Mouse (Mus musculus): ENCODE results near the gene Edf1. TPM values are rescaled to one million over a fixed set of nuclear protein-coding genes. Genes with fewer than 3 reads are reported as not detected.

Gene Edf1
- total and polyA plus RNA-seq, 3 experiments: 188 to 215 (median 202) TPM

- peak; percentile 78 for TF ChIP-seq MEF2A (IDR thresholded peaks at IDR 0.05; ENCODE audit: borderline replicate concordance, low read depth, low read length)
Measured at GRCm38 (mm10) chr2:25607761-25608622, 50.3 kb downstream of the Edf1 start, which contains the start of gene Rabl6 (continued).

- H3K36me3 ChIP-seq (replicated peaks in 1 of 2; ENCODE audit: control insufficient read depth in 1 of 2, insufficient read depth in 1 of 2, low read length in 1 of 2): peaks cover 0 to 18% of the 10 kb centered on the region in 2 experiments
- H3K4me2 ChIP-seq (ENCODE audit: insufficient read depth, low read depth, poor library complexity, severe bottlenecking): peak overlapping the region; percentile 7; the same call in 1 of the 2 replicates
- H3K4me3 ChIP-seq (replicated peaks in 1 of 3; ENCODE audit: low read depth in 2 of 3, low read length in 2 of 3, poor library complexity in 1 of 3): peak overlapping the region in 1 of 3 experiments; percentile 99
- dilution Hi-C loops (cut with MboI; ENCODE audit: extremely low pct_ligation_motif_present, extremely low pct_unique_long_range_greater_than_20kb, low sequenced_read_pairs): no loop called here
- H3K9me3 ChIP-seq (replicated peaks; ENCODE audit: low read length): no peaks in the 10 kb centered on the region
- no peak overlapping the region for H3K9ac ChIP-seq (ENCODE audit: insufficient read depth, low read depth)
- TF ChIP-seq ETS1 (conservative IDR thresholded peaks at IDR 0.05; ENCODE audit: low read depth, low read length) (no peak), MXI1 (IDR thresholded peaks at IDR 0.05; ENCODE audit: low read depth, low read length) (no peak), MAZ (IDR thresholded peaks at IDR 0.05; ENCODE audit: low read depth, low read length) (no peak), RAD21 (IDR thresholded peaks at IDR 0.05; ENCODE audit: low read depth, low read length) (no peak), TCF12 (IDR thresholded peaks at IDR 0.05; ENCODE audit: low read depth, low read length) (no peak)
- H3K27ac ChIP-seq (ENCODE audit: insufficient read depth, low read depth): no peak overlapping the region
- no peak for DNase-seq (ENCODE audit: extremely low read depth)
- H3K27me3 ChIP-seq (replicated peaks): no peaks in the 10 kb centered on the region
- in situ Hi-C loops (cut with MboI; ENCODE audit: low pct_ligation_motif_present, low pct_unique_long_range_greater_than_20kb, low sequenced_read_pairs): no loop called here
- peaks cover 17% of the 10 kb centered on the region for H3K79me2 ChIP-seq (replicated peaks; ENCODE audit: control insufficient read depth, extremely low read depth, insufficient read depth, poor library complexity, severe bottlenecking)
- H3K4me1 ChIP-seq (ENCODE audit: control insufficient read depth in 1 of 2, insufficient read depth in 2 of 2): peaks cover 5 to 21% of the 10 kb centered on the region in 2 experiments
Measured at GRCm38 (mm10) chr2:25608671-25609070, 51.0 kb downstream of the Edf1 start.

Other genes starting within 250 kb of the Edf1 start
Only the 20 nearest of the 33 such genes appear.
- 0.17 and 0.25 TPM in 2 replicates for gene Fut7, start 134.6 kb upstream of the Edf1 start, total RNA-seq (2012; rRNA removed)
- 0.17 and 0.51 TPM in 2 replicates for gene Fut7, start 134.6 kb upstream of the Edf1 start, total RNA-seq (2014; rRNA removed)
- gene Fut7, start 134.6 kb upstream of the Edf1 start, polyA plus RNA-seq (2012; ENCODE audit: insufficient read length, low read depth): 0.57 and 0.74 TPM in 2 replicates
- 10.5 and 13.0 TPM in 2 replicates for gene Abca2, start 129.1 kb upstream of the Edf1 start, total RNA-seq (2012; rRNA removed)
- gene Abca2, start 129.1 kb upstream of the Edf1 start, total RNA-seq (2014; rRNA removed): 3.1 and 5.0 TPM in 2 replicates
- 15.7 and 23.4 TPM in 2 replicates for gene Abca2, start 129.1 kb upstream of the Edf1 start, polyA plus RNA-seq (2012; ENCODE audit: insufficient read length, low read depth)
- gene Clic3, start 101.0 kb upstream of the Edf1 start, total RNA-seq (2012; rRNA removed): 0.30 and 0.63 TPM in 2 replicates
- gene Clic3, start 101.0 kb upstream of the Edf1 start, total RNA-seq (2014; rRNA removed): not detected in 2 replicates
- gene Clic3, start 101.0 kb upstream of the Edf1 start, polyA plus RNA-seq (2012; ENCODE audit: insufficient read length, low read depth): 0.71 and 1.6 TPM in 2 replicates
- gene Paxx, start 96.8 kb upstream of the Edf1 start, total RNA-seq (2012; rRNA removed): 13.6 and 15.1 TPM in 2 replicates
- 13.5 and 16.2 TPM in 2 replicates for gene Paxx, start 96.8 kb upstream of the Edf1 start, total RNA-seq (2014; rRNA removed)
- 9.5 and 13.9 TPM in 2 replicates for gene Paxx, start 96.8 kb upstream of the Edf1 start, polyA plus RNA-seq (2012; ENCODE audit: insufficient read length, low read depth)
- gene Ptgds, start 87.8 kb upstream of the Edf1 start, total RNA-seq (2012; rRNA removed): 0.29 TPM in 1 of 2 replicates, not detected in the other
- gene Ptgds, start 87.8 kb upstream of the Edf1 start, total RNA-seq (2014; rRNA removed): 0.46 TPM in 1 of 2 replicates, not detected in the other
- gene Ptgds, start 87.8 kb upstream of the Edf1 start, polyA plus RNA-seq (2012; ENCODE audit: insufficient read length, low read depth): 0.37 and 0.40 TPM in 2 replicates
- gene Lcn12, start 63.9 kb upstream of the Edf1 start, total RNA-seq (2012; rRNA removed): not detected in 2 replicates
- gene Lcn12, start 63.9 kb upstream of the Edf1 start, total RNA-seq (2014; rRNA removed): not detected in 2 replicates
- not detected in 2 replicates for gene Lcn12, start 63.9 kb upstream of the Edf1 start, polyA plus RNA-seq (2012; ENCODE audit: insufficient read length, low read depth)
- gene Fbxw5, start 57.1 kb upstream of the Edf1 start, total RNA-seq (2012; rRNA removed): 36.8 and 37.4 TPM in 2 replicates
- gene Fbxw5, start 57.1 kb upstream of the Edf1 start, total RNA-seq (2014; rRNA removed): 31.9 and 34.3 TPM in 2 replicates
- gene Fbxw5, start 57.1 kb upstream of the Edf1 start, polyA plus RNA-seq (2012; ENCODE audit: insufficient read length, low read depth): 37.0 and 40.4 TPM in 2 replicates
- gene C8g, start 56.1 kb upstream of the Edf1 start, total RNA-seq (2012; rRNA removed): 1.2 and 2.7 TPM in 2 replicates
- 1.2 TPM in 2 replicates for gene C8g, start 56.1 kb upstream of the Edf1 start, total RNA-seq (2014; rRNA removed)
- 1.7 and 2.0 TPM in 2 replicates for gene C8g, start 56.1 kb upstream of the Edf1 start, polyA plus RNA-seq (2012; ENCODE audit: insufficient read length, low read depth)
- gene Traf2, start 10.9 kb upstream of the Edf1 start, total RNA-seq (2012; rRNA removed): 25.1 and 27.7 TPM in 2 replicates
- 17.9 and 19.3 TPM in 2 replicates for gene Traf2, start 10.9 kb upstream of the Edf1 start, total RNA-seq (2014; rRNA removed)
- gene Traf2, start 10.9 kb upstream of the Edf1 start, polyA plus RNA-seq (2012; ENCODE audit: insufficient read length, low read depth): 26.3 and 26.4 TPM in 2 replicates
- gene Mamdc4, start 17.0 kb downstream of the Edf1 start, total RNA-seq (2012; rRNA removed): 29.2 and 34.9 TPM in 2 replicates
- gene Mamdc4, start 17.0 kb downstream of the Edf1 start, total RNA-seq (2014; rRNA removed): 0.65 and 4.4 TPM in 2 replicates
- gene Mamdc4, start 17.0 kb downstream of the Edf1 start, polyA plus RNA-seq (2012; ENCODE audit: insufficient read length, low read depth): 4.9 and 11.5 TPM in 2 replicates
- gene Phpt1, start 17.4 kb downstream of the Edf1 start, total RNA-seq (2012; rRNA removed): 46.6 and 47.2 TPM in 2 replicates
- gene Phpt1, start 17.4 kb downstream of the Edf1 start, total RNA-seq (2014; rRNA removed): 32.6 and 37.9 TPM in 2 replicates
- 66.9 and 69.7 TPM in 2 replicates for gene Phpt1, start 17.4 kb downstream of the Edf1 start, polyA plus RNA-seq (2012; ENCODE audit: insufficient read length, low read depth)
- 0.97 and 1.4 TPM in 2 replicates for gene Ajm1, start 23.9 kb downstream of the Edf1 start, total RNA-seq (2012; rRNA removed)
- 0.23 and 0.31 TPM in 2 replicates for gene Ajm1, start 23.9 kb downstream of the Edf1 start, total RNA-seq (2014; rRNA removed)
- gene Ajm1, start 23.9 kb downstream of the Edf1 start, polyA plus RNA-seq (2012; ENCODE audit: insufficient read length, low read depth): 0.93 and 1.4 TPM in 2 replicates
- 52.0 and 55.7 TPM in 2 replicates for gene Rabl6, start 50.7 kb downstream of the Edf1 start, total RNA-seq (2012; rRNA removed)
- gene Rabl6, start 50.7 kb downstream of the Edf1 start, total RNA-seq (2014; rRNA removed): 32.2 and 34.6 TPM in 2 replicates
- 62.0 and 72.9 TPM in 2 replicates for gene Rabl6, start 50.7 kb downstream of the Edf1 start, polyA plus RNA-seq (2012; ENCODE audit: insufficient read length, low read depth)
- gene Ccdc183, start 59.8 kb downstream of the Edf1 start, total RNA-seq (2012; rRNA removed): not detected in 2 replicates
- not detected in 2 replicates for gene Ccdc183, start 59.8 kb downstream of the Edf1 start, total RNA-seq (2014; rRNA removed)
- 0.13 TPM in 1 of 2 replicates, not detected in the other for gene Ccdc183, start 59.8 kb downstream of the Edf1 start, polyA plus RNA-seq (2012; ENCODE audit: insufficient read length, low read depth)
- gene Tmem141, start 64.2 kb downstream of the Edf1 start, total RNA-seq (2012; rRNA removed): 8.9 and 11.1 TPM in 2 replicates
- 6.5 and 7.7 TPM in 2 replicates for gene Tmem141, start 64.2 kb downstream of the Edf1 start, total RNA-seq (2014; rRNA removed)
- 5.2 and 6.2 TPM in 2 replicates for gene Tmem141, start 64.2 kb downstream of the Edf1 start, polyA plus RNA-seq (2012; ENCODE audit: insufficient read length, low read depth)
- gene Fcna, start 70.2 kb downstream of the Edf1 start, total RNA-seq (2012; rRNA removed): not detected in 2 replicates
- gene Fcna, start 70.2 kb downstream of the Edf1 start, total RNA-seq (2014; rRNA removed): not detected in 2 replicates
- gene Fcna, start 70.2 kb downstream of the Edf1 start, polyA plus RNA-seq (2012; ENCODE audit: insufficient read length, low read depth): not detected in 2 replicates
- gene Lcn8, start 95.3 kb downstream of the Edf1 start, total RNA-seq (2012; rRNA removed): not detected in 2 replicates
- not detected in 2 replicates for gene Lcn8, start 95.3 kb downstream of the Edf1 start, total RNA-seq (2014; rRNA removed)
- not detected in 2 replicates for gene Lcn8, start 95.3 kb downstream of the Edf1 start, polyA plus RNA-seq (2012; ENCODE audit: insufficient read length, low read depth)
- gene Lcn5, start 100.1 kb downstream of the Edf1 start, total RNA-seq (2012; rRNA removed): not detected in 2 replicates
- gene Lcn5, start 100.1 kb downstream of the Edf1 start, total RNA-seq (2014; rRNA removed): not detected in 2 replicates
- not detected in 2 replicates for gene Lcn5, start 100.1 kb downstream of the Edf1 start, polyA plus RNA-seq (2012; ENCODE audit: insufficient read length, low read depth)
- not detected in 2 replicates for gene Lcn6, start 118.9 kb downstream of the Edf1 start, total RNA-seq (2012; rRNA removed)
- not detected in 2 replicates for gene Lcn6, start 118.9 kb downstream of the Edf1 start, total RNA-seq (2014; rRNA removed)
- not detected in 2 replicates for gene Lcn6, start 118.9 kb downstream of the Edf1 start, polyA plus RNA-seq (2012; ENCODE audit: insufficient read length, low read depth)
- gene Lcn10, start 124.9 kb downstream of the Edf1 start, total RNA-seq (2012; rRNA removed): not detected in 2 replicates
- not detected in 2 replicates for gene Lcn10, start 124.9 kb downstream of the Edf1 start, total RNA-seq (2014; rRNA removed)
- not detected in 2 replicates for gene Lcn10, start 124.9 kb downstream of the Edf1 start, polyA plus RNA-seq (2012; ENCODE audit: insufficient read length, low read depth)